Mouse (Mus musculus) embryonic facial prominence, embryonic 11.5 days (tissue): ENCODE measurements at regions not wholly inside any gene's neighbourhood (a gene's known extent, or its start where the extent isn't known, plus 50 kb on each side); places are given as distances from the start of the nearest gene placed in this dataset.

Experiments used
- ATAC-seq: fragments of 200-750 bp; cut with Nextera tagmentation; replicated peaks from 2 replicates; pipeline ENCODE4 v1.8.0; 2017; ENCODE audit warnings: low read depth; ENCODE audit not compliant: insufficient number of reproducible peaks, low FRiP score, low TSS enrichment
- DNase-seq: peaks from one replicate; pipeline ENCODE4 v3.0.0-alpha.2; 2015; ENCODE audit warnings: low spot score
- H3K27ac ChIP-seq: fragments of 300-500 bp; sonication (generic); replicated peaks from 2 replicates; pipeline ENCODE4 v1.5.1; 2014; ENCODE audit warnings: mild to moderate bottlenecking, low read depth, low read length, control low read depth
- H3K27me3 ChIP-seq: fragments of 300-500 bp; sonication (generic); 2 replicates; pipeline ENCODE4 v1.6.1; 2014; ENCODE audit warnings: mild to moderate bottlenecking, low read length, moderate library complexity, mixed read lengths; ENCODE audit not compliant: control insufficient read depth, insufficient read depth
- H3K36me3 ChIP-seq: fragments of 300-500 bp; sonication (generic); replicated peaks from 2 replicates; pipeline ENCODE4 v1.6.1; 2014; ENCODE audit warnings: low read depth, mild to moderate bottlenecking, low read length, moderate library complexity, mixed read lengths; ENCODE audit not compliant: control insufficient read depth, insufficient read depth
- H3K4me1 ChIP-seq: fragments of 300-500 bp; sonication (generic); 2 replicates; pipeline ENCODE4 v1.6.1; 2014; ENCODE audit warnings: low read length, mixed read lengths; ENCODE audit not compliant: control insufficient read depth, insufficient read depth
- H3K4me2 ChIP-seq: fragments of 300-500 bp; sonication (generic); 2 replicates; pipeline ENCODE4 v1.6.1; 2014; ENCODE audit warnings: low read depth, mild to moderate bottlenecking, control low read depth, low read length, moderate library complexity
- H3K4me3 ChIP-seq: fragments of 300-500 bp; sonication (generic); 2 replicates; pipeline ENCODE4 v1.5.1; 2014; ENCODE audit warnings: low read depth, low read length, control low read depth
- H3K9ac ChIP-seq: fragments of 300-500 bp; sonication (generic); replicated peaks from 2 replicates; pipeline ENCODE4 v1.6.1; 2014; ENCODE audit warnings: mild to moderate bottlenecking, control low read depth, low read length
- H3K9me3 ChIP-seq: fragments of 300-500 bp; sonication (generic); replicated peaks from 2 replicates; pipeline ENCODE4 v1.6.1; 2016; ENCODE audit warnings: mild to moderate bottlenecking, low read length, inconsistent platforms, mixed read lengths; ENCODE audit not compliant: control insufficient read depth
- WGBS: fragments of 180-500 bp; shearing (Covaris S2); extraction: QIAGEN DNeasy Blood & Tissue Kit; methylation state at CpG from one replicate; pipeline ENCODE4 v1.1.7; 2014; 5-methylcytosine and 5-hydroxymethylcytosine counted together

DNA sequence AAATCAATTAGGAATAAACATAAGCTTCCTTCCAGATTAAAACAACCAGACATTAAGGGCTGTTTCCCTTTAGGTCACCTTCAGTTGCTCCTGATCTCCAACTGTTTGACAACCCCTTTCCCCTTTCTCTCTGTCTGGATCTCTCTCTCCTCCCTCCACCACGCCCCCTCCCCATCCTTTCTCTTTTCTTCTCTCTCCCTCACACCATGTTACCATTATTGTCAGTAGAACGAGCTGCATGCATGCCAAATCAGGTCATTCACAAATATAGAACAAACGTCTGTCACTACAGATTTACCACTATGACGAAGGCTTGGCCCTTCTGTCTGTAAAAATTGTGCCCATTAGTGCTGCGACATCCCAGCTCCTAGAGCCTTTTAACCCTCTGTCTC is 258.9 kb downstream of the Cd83 start:
- no peaks in the 10 kb centered on the region for H3K27me3 ChIP-seq
- H3K9ac ChIP-seq, result no peak overlapping the region
- no peak overlapping the region for H3K4me3 ChIP-seq
- H3K36me3 ChIP-seq, result no peaks in the 10 kb centered on the region
- H3K27ac ChIP-seq, result no peak overlapping the region
- H3K4me2 ChIP-seq, result no peak overlapping the region
- H3K4me1 ChIP-seq, result no peaks in the 10 kb centered on the region; the same call in 1 of the 2 replicates
- no peaks in the 10 kb centered on the region for H3K9me3 ChIP-seq
- DNase-seq (peak; percentile 49), ATAC-seq (no peak)
- WGBS, result 23% methylated on average over 5 of the region's 5 CpGs

DNA sequence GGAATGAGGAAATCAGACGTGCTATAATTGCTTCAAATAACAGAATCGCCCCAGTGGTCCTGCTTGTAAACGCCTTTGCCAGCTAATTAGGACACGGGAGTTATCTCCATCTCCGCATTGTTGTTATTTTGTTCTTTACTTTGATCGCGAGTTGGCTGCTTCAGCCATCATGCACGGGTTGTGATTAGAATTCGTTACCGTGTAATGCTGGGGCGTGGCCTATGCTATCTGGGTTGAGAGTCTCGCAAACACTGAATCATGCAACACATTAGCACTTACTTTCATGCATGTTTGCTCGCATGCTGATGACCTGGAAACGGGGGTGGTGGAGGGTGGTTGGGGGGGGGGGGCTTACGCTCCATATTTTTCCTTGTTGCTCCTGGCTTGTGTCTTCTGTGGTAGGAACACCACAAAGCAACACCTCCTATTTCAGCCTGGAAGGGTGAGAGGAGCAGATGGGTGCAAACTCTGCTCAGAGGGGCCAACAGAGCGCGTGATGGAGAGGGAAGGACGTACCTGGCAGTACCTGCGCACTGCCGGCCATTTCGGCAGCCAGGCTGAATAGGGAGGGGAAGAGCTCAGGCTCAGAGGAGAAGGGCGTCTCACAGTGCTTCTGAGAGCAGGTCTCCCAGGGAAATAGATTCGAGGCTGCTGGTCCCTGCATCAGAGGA is 260.1 kb downstream of the Cd83 start:
- 83% methylated on average over 23 of the region's 23 CpGs for WGBS
- Histone ChIP-seq H3K4me1 (no peaks in the 10 kb centered on the region), H3K36me3 (no peaks in the 10 kb centered on the region), H3K27me3 (no peaks in the 10 kb centered on the region), H3K4me2 (no peak overlapping the region), H3K27ac (no peak overlapping the region), H3K4me3 (no peak overlapping the region), H3K9me3 (no peaks in the 10 kb centered on the region), H3K9ac (no peak overlapping the region)
- no peak for ATAC-seq
- DNase-seq, result no peak

DNA sequence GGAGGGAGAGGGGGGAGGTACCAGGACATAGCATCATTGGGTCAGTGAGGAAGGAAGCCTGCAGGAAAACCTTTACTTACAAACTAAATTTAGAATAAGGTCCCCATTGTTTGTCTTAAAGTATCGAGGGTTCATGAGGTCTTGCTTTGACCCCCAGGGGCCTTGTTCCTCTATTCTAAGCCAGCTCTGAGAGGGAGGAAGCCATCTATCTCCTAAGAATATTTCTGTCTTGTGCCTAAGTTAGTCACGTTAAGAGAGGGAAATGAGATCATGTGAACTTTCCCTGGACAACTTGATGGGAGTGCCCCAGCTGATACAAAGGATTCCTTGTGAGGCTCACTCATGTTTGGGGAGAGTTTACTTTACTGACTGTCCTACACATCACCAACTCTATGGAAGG is 261.9 kb downstream of the Cd83 start:
- Histone ChIP-seq H3K4me2 (no peak overlapping the region), H3K27me3 (no peaks in the 10 kb centered on the region), H3K36me3 (no peaks in the 10 kb centered on the region), H3K27ac (no peak overlapping the region), H3K9me3 (no peaks in the 10 kb centered on the region), H3K9ac (no peak overlapping the region), H3K4me1 (no peaks in the 10 kb centered on the region), H3K4me3 (no peak overlapping the region)
- DNase-seq (no peak), ATAC-seq (no peak)
- 15% methylated on average over 2 of the region's 2 CpGs for WGBS

DNA sequence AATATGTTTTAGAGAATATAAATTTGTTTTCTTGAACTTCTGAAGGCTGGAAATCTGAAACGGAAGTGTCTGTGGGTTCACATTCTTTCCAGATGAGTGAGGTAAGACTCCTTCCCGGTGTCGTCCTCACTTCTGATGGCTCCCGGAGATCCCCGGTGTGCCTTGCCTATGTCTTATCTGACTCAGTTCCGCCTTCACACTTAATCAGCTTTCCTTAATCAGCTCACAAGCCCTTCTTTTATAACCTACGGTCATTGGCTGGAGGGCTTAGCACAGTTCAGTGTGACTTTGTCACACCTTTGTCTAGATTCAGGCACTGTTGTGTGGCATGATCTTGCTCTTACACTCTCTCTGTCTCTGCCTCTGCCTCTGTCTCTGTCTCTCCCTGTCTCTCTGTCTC is 269.6 kb downstream of the Cd83 start:
- Histone ChIP-seq H3K4me3 (no peak overlapping the region), H3K36me3 (no peaks in the 10 kb centered on the region), H3K9ac (no peak overlapping the region), H3K27me3 (no peaks in the 10 kb centered on the region), H3K4me1 (no peaks in the 10 kb centered on the region; the same call in 1 of the 2 replicates), H3K4me2 (no peak overlapping the region), H3K9me3 (no peaks in the 10 kb centered on the region), H3K27ac (no peak overlapping the region)
- ATAC-seq (no peak), DNase-seq (no peak)
- WGBS, result 67% methylated on average over 7 of the region's 7 CpGs

DNA sequence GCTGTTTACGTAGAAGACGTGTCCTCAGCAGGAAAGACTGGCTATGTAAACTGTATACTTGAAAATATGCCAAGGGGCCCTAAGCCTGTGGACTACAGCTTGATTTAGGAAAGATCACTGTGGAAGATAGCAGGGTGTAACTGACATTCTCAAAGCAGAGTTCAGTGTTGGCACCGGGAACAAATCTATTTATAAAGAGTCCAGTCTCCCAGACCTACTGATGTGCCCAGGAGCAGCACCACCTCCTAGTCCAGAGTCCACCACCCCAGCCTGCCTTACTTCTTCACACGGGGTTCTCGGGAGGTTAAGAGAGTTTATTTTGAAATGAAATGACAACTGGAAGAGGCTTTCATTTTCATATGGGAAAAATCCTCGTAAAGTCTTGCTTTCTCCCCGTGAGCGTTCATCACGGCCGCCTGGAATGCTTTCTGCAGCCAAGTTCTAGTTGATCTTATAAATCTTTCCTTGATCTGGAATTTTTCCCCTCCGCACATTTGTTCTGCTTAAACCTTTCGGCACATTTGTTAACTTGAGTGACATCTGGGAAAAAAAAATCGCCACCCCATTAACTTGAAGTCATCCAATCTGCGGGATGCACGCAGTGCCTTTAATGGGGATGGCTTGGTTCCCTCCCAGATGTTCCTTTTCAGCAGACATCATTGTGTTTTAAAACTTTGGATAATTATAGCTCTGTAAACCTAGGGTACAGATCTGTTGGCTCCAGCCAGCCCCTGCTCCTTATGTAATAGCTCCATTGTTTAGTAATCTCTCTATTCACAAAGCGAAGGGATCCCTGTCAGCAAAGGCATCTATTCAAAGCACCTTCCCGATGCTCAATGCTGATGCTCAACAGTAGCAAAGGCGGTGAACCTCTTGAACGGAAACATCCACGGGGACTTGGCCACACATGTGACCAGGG is 271.3 kb downstream of the Cd83 start:
- H3K9me3 ChIP-seq, result no peaks in the 10 kb centered on the region
- H3K4me1 ChIP-seq, result no peaks in the 10 kb centered on the region; the same call in 1 of the 2 replicates
- H3K36me3 ChIP-seq, result no peaks in the 10 kb centered on the region
- H3K27me3 ChIP-seq, result no peaks in the 10 kb centered on the region
- no peak overlapping the region for H3K27ac ChIP-seq
- H3K4me2 ChIP-seq, result no peak overlapping the region
- no peak overlapping the region for H3K4me3 ChIP-seq
- DNase-seq (no peak), ATAC-seq (no peak)
- WGBS, result 54% methylated on average over 20 of the region's 20 CpGs
- no peak overlapping the region for H3K9ac ChIP-seq

DNA sequence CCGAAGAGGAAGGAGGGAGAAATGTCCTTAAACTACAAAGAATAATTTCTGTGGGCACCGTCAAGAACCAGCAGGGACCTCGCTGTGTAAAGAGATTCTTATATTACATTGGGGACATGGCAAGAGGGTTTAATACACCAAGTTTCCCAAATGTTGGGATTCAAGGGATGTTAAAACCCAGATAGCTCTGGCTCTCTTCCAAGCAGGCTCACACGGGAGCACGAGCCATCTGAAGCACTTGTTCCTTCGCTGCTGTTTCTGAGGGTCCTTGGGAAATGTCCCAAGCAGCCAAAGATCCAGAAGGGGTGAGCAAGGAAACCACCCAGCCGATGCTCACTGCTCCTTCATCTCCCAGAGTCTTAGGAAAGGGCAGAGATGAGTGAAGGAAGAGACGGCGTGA is 272.1 kb downstream of the Cd83 start:
- DNase-seq, result no peak
- Histone ChIP-seq H3K27ac (no peak overlapping the region), H3K4me1 (no peaks in the 10 kb centered on the region; the same call in 1 of the 2 replicates), H3K4me3 (no peak overlapping the region), H3K36me3 (no peaks in the 10 kb centered on the region), H3K27me3 (no peaks in the 10 kb centered on the region), H3K9ac (no peak overlapping the region), H3K9me3 (no peaks in the 10 kb centered on the region), H3K4me2 (no peak overlapping the region)
- WGBS, result 87% methylated on average over 9 of the region's 9 CpGs
- no peak for ATAC-seq

DNA sequence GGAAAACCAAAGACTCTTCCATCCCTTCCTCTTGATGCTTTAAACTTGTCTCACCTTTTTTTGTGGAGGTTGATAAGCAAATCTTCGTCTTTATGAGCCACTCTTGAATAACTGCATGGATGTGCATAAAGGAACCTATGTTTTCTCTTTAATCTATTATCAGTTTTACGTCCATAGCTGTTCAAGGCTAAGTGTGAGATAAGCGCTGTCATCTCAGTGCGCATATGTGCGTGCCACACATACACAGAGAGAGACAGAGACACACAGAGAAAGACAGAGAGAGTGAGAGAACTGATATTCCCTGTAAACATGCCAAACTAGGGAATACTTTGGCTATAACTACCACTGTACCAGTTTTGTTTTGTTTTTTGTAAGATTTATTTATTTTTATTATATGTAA is 273.0 kb downstream of the Cd83 start:
- no peaks in the 10 kb centered on the region for H3K9me3 ChIP-seq
- H3K36me3 ChIP-seq, result no peaks in the 10 kb centered on the region
- H3K9ac ChIP-seq, result no peak overlapping the region
- H3K4me3 ChIP-seq, result no peak overlapping the region
- DNase-seq (no peak), ATAC-seq (no peak)
- H3K4me1 ChIP-seq, result no peaks in the 10 kb centered on the region; the same call in 1 of the 2 replicates
- H3K27ac ChIP-seq, result no peak overlapping the region
- H3K27me3 ChIP-seq, result no peaks in the 10 kb centered on the region
- H3K4me2 ChIP-seq, result no peak overlapping the region
- WGBS, result 96% methylated on average over 5 of the region's 5 CpGs

DNA sequence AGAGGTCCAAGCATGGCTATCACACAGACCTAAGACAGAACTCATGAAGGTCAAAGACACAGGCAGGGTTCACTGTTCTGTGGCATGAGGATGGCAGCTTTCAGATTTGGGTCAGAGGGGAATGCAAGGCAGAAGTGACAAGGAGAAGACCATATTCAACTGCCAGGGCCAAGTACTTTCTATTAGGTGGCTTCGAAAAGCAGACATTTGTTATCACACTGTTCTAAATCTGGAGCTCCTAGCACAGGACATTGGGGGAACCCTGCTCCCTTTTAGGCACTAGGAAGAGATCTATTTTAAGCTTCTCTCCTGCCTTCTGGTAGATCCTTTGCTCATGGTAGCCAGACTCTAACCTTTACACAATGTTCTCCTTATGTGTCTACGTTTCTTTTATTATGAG is 273.7 kb downstream of the Cd83 start:
- H3K4me1 ChIP-seq, result no peaks in the 10 kb centered on the region; the same call in 1 of the 2 replicates
- H3K9me3 ChIP-seq, result no peaks in the 10 kb centered on the region
- no peaks in the 10 kb centered on the region for H3K27me3 ChIP-seq
- no peak for DNase-seq
- no peak overlapping the region for H3K4me2 ChIP-seq
- 88% methylated on average over 2 of the region's 2 CpGs for WGBS
- H3K36me3 ChIP-seq, result no peaks in the 10 kb centered on the region
- ATAC-seq, result no peak
- no peak overlapping the region for H3K4me3 ChIP-seq
- H3K9ac ChIP-seq, result no peak overlapping the region
- no peak overlapping the region for H3K27ac ChIP-seq
